Mouse (Mus musculus): ENCODE measurements around the gene Cyb5r1.

The Cyb5r1 gene

DNA sequence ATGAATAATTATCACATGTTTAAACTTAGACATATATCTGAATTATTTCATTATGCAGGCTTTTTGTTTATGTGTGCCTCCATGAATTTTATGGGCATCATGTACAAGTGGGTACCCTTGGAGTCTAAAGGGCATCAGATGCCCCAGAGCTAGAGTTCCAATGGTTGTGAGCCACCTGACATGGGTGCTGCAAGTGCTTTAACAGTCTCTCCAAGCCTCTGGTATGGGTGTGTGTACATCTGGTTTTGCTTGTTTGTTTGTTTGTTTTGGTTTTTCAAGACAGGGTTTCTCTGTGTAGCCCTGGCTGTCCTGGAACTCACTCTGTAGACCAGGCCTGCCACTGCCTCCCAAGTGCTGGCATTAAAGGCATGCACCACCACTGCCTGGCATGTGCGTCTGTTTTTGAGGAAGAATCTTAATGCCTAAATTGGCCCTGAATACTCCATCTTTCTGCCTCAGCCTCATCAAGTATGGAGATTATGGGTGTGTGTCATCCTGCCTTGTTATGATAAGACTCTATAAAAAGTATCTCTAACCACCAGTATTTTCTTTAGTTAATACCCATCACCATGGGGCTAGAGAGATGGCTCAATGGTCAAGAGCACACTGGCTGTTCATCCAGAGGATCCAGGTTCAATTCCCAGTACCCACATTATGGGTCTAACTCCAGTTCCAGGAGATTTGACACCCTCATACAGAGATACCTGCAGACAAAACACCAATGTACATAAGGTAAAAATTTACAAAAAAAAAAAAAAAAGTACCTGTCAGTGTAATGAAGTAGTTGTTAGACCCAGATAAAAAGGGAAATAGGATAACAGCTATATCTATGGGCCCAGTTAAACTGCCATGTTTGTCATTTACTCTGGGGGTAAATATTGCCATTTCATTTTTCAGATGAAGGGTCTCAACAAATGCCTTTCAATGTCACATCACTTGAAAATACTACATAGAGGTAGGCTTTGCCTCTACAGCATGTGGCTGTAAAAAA lies 55.2 kb downstream of the Cyb5r1 start:
- 75% methylated on average over 1 of the region's 1 CpGs for WGBS
